Mouse (Mus musculus) cerebellum, adult 2 months (tissue): ENCODE data around the gene Tle2.

Experiments used
- CTCF ChIP-seq: fragments of 200-500 bp; IDR thresholded peaks from 2 replicates; pipeline ENCODE4 v1.5.1; 2011; ENCODE audit warnings: low read depth, mild to moderate bottlenecking, control low read depth, low read length, moderate library complexity, borderline replicate concordance; ENCODE audit not compliant: insufficient read depth
- POLR2A ChIP-seq: fragments of 200-500 bp; IDR thresholded peaks from 2 replicates; pipeline ENCODE4 v1.6.1; 2011; ENCODE audit warnings: low read length, control low read depth, borderline replicate concordance; ENCODE audit not compliant: insufficient read depth

DNA sequence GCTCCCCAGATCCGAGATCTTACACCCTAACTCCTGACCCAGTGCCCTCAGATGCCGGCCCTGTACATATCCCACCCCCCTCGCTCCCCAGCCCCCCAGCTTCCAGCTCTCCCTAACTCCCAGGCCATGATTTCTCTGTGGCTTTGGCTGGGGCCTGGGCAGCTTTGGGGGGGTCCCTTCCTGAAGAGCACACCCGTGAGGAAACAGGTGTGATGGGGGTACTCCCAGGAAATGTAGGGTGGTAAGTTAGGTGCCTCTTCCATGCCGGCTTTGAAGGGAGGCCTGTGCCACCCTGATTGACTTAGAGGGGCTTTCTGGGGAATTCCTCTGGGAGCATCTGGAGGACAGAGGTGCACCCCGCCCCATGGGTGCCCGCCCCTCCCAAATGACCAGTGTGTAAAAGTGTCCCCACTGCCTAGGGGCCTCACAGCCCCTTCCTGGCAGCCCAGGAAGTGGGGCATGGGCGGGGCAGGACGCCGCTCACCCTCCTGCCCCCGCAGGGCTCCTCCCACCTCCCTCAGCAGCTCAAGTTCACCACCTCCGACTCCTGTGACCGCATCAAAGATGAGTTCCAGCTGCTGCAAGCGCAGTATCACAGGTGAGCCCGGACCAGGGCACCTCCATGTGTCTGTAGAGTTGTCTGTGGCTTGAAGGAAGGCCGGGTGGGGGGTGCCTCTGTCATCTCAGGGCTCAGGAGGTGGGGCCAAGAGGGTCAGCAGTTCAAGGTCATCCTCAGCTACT lies 13.5 kb upstream of the Tle2 start:
- TF ChIP-seq CTCF (no peak), POLR2A (no peak)
